Mouse (Mus musculus) myocyte (in vitro differentiated cells): ENCODE results near the gene Arhgap28. TPM values are rescaled to one million over a fixed set of nuclear protein-coding genes. Genes with fewer than 3 reads are reported as not detected.

Source experiments
- H3K27me3 ChIP-seq: one replicate; pipeline ENCODE4 v1.6.1; 2011; ENCODE audit not compliant: control insufficient read depth, insufficient read depth, insufficient read length
- H3K36me3 ChIP-seq: one replicate; pipeline ENCODE4 v1.6.1; 2011; ENCODE audit not compliant: control insufficient read depth, insufficient read depth
- H3K4me2 ChIP-seq: one replicate; pipeline ENCODE4 v1.6.1; 2011; ENCODE audit warnings: low read depth, control low read depth
- H3K4me3 ChIP-seq: one replicate; pipeline ENCODE4 v1.5.1; 2011; ENCODE audit warnings: mild to moderate bottlenecking, control low read depth, moderate library complexity
- H3K79me2 ChIP-seq: one replicate; pipeline ENCODE4 v1.6.1; 2011; ENCODE audit not compliant: control insufficient read depth, insufficient read depth
- H3ac ChIP-seq: one replicate; pipeline ENCODE4 v1.6.1; 2011; ENCODE audit not compliant: control insufficient read depth, insufficient read length
- CEBPB ChIP-seq: IDR thresholded peaks from 2 replicates; pipeline ENCODE4 v1.6.1; 2011; ENCODE audit warnings: mild to moderate bottlenecking, moderate library complexity; ENCODE audit not compliant: poor library complexity, insufficient read depth, severe bottlenecking
- E2F4 ChIP-seq: IDR thresholded peaks from one replicate; pipeline ENCODE4 v1.6.1; 2011; ENCODE audit warnings: mild to moderate bottlenecking, control low read depth, moderate library complexity; ENCODE audit not compliant: insufficient read depth
- MAX ChIP-seq: IDR thresholded peaks from one replicate; pipeline ENCODE4 v1.6.1; 2011; ENCODE audit warnings: low read depth, mild to moderate bottlenecking, control low read depth
- MYOD1 ChIP-seq, 3 experiments: IDR thresholded peaks; one replicate each; pipeline ENCODE4 v1.6.1; 2011; ENCODE audit warnings: control low read depth in 2 of 3, low read depth in 2 of 3, mild to moderate bottlenecking in 2 of 3, moderate library complexity in 1 of 3; ENCODE audit not compliant: insufficient read length in 2 of 3, control insufficient read depth in 1 of 3
- MYOG ChIP-seq, 3 experiments: IDR thresholded peaks; one replicate each; pipeline ENCODE4 v1.6.1; 2011; ENCODE audit warnings: control low read depth in 2 of 3, low read depth in 2 of 3, mild to moderate bottlenecking in 2 of 3; ENCODE audit not compliant: insufficient read length in 2 of 3, control insufficient read depth in 1 of 3, insufficient read depth in 1 of 3
- POLR2A ChIP-seq: IDR thresholded peaks from one replicate; pipeline ENCODE4 v1.6.1; 2011; ENCODE audit warnings: low read depth, mild to moderate bottlenecking, control low read depth, moderate library complexity; ENCODE audit not compliant: insufficient read length
- POLR2AphosphoS2 ChIP-seq: IDR thresholded peaks from one replicate; pipeline ENCODE4 v1.6.1; 2011; ENCODE audit warnings: low read depth, control low read depth; ENCODE audit not compliant: insufficient read length
- SRF ChIP-seq: IDR thresholded peaks from one replicate; pipeline ENCODE4 v1.6.1; 2011; ENCODE audit warnings: low read depth; ENCODE audit not compliant: control insufficient read depth, insufficient read length
- TCF12 ChIP-seq: IDR thresholded peaks from one replicate; pipeline ENCODE4 v1.6.1; 2011; ENCODE audit warnings: mild to moderate bottlenecking, control low read depth; ENCODE audit not compliant: poor library complexity, insufficient read depth, severe bottlenecking
- TCF3 ChIP-seq: IDR thresholded peaks from one replicate; pipeline ENCODE4 v1.6.1; 2011; ENCODE audit warnings: low read depth, control low read depth; ENCODE audit not compliant: insufficient read length
- USF1 ChIP-seq: IDR thresholded peaks from one replicate; pipeline ENCODE4 v1.6.1; 2011; ENCODE audit warnings: low read depth, mild to moderate bottlenecking, control low read depth, moderate library complexity
- polyA plus RNA-seq: library from polyadenylated mRNA; unstranded; fragments of >200 nt; fragmentation: generic; extraction: Trizol; gene quantifications from one replicate; pipeline ENCODE4 v1.2.1, GENCODE M21; 2012; ENCODE audit warnings: missing spikeins

Arhgap28 gene
- 19.8 TPM for polyA plus RNA-seq

GRCm38 (mm10) chr17:68003741-68004560 lies at the start of gene Arhgap28:
Gene Arhgap28 (minus strand): TSS chr17:68004120.
- peak within 1 kb of the TSS; percentile 68 for H3K4me3 ChIP-seq
- peaks cover 27% of the 10 kb centered on the region for H3K79me2 ChIP-seq
- TF ChIP-seq POLR2A: peak; percentile 88
- no peak for TF ChIP-seq USF1
- TF ChIP-seq MYOG (IDR thresholded peaks at IDR 0.05; ENCODE audit: control insufficient read depth in 1 of 3, insufficient read depth in 1 of 3, insufficient read length in 2 of 3, low read depth in 2 of 3): peak in 1 of 3 experiments; percentile 33
- TF ChIP-seq SRF: peak; percentile 68
- TF ChIP-seq TCF12: no peak
- TF ChIP-seq POLR2AphosphoS2: peak; percentile 73
- peak; percentile 40 for TF ChIP-seq TCF3
- TF ChIP-seq CEBPB: no peak
- H3ac ChIP-seq: peak within 1 kb of the TSS; percentile 35
- no peaks in the 10 kb centered on the region for H3K27me3 ChIP-seq
- H3K4me2 ChIP-seq: peak within 1 kb of the TSS; percentile 91
- H3K36me3 ChIP-seq: no peaks in the 10 kb centered on the region

GRCm38 (mm10) chr17:68046341-68046675 lies 42.4 kb upstream of the Arhgap28 start:
- Histone ChIP-seq H3K27me3 (no peaks in the 10 kb centered on the region), H3ac (no peak overlapping the region), H3K36me3 (no peaks in the 10 kb centered on the region), H3K4me3 (no peak overlapping the region), H3K4me2 (peak overlapping the region; percentile 70), H3K79me2 (no peaks in the 10 kb centered on the region)
- TF ChIP-seq TCF12 (peak; percentile 91), TCF3 (peak; percentile 92), MYOG (IDR thresholded peaks at IDR 0.05; ENCODE audit: control insufficient read depth in 1 of 3, insufficient read depth in 1 of 3, insufficient read length in 2 of 3, low read depth in 2 of 3) (peak; percentile 78 to 93 (median 93)), MYOD1 (IDR thresholded peaks at IDR 0.05; ENCODE audit: control insufficient read depth in 1 of 3, insufficient read length in 2 of 3, low read depth in 2 of 3) (peak; percentile 98 to 100 (median 100)), POLR2AphosphoS2 (no peak), MAX (no peak)

- no peak for TF ChIP-seq TCF12
- TF ChIP-seq POLR2AphosphoS2: no peak
- TF ChIP-seq MYOD1 (IDR thresholded peaks at IDR 0.05; ENCODE audit: control insufficient read depth in 1 of 3, insufficient read length in 2 of 3, low read depth in 2 of 3): no peak
- no peak for TF ChIP-seq MYOG (IDR thresholded peaks at IDR 0.05; ENCODE audit: control insufficient read depth in 1 of 3, insufficient read depth in 1 of 3, insufficient read length in 2 of 3, low read depth in 2 of 3)
- no peak for TF ChIP-seq MAX
- TF ChIP-seq CEBPB: peak; percentile 44; the same call in 1 of the 2 replicates
- no peak for TF ChIP-seq SRF
- no peaks in the 10 kb centered on the region for H3K79me2 ChIP-seq
- H3K4me3 ChIP-seq: no peak overlapping the region
- H3K4me2 ChIP-seq: peak overlapping the region; percentile 70
- no peaks in the 10 kb centered on the region for H3K36me3 ChIP-seq
- H3ac ChIP-seq: no peak overlapping the region
- H3K27me3 ChIP-seq: no peaks in the 10 kb centered on the region
Observed at GRCm38 (mm10) chr17:68045655-68046340, 41.9 kb upstream of the Arhgap28 start.

GRCm38 (mm10) chr17:68042377-68042776 lies 38.5 kb upstream of the Arhgap28 start:
- no peaks in the 10 kb centered on the region for H3K36me3 ChIP-seq
- TF ChIP-seq POLR2A (no peak), SRF (no peak), POLR2AphosphoS2 (no peak), TCF12 (no peak), MYOG (IDR thresholded peaks at IDR 0.05; ENCODE audit: control insufficient read depth in 1 of 3, insufficient read depth in 1 of 3, insufficient read length in 2 of 3, low read depth in 2 of 3) (no peak)
- no peaks in the 10 kb centered on the region for H3K79me2 ChIP-seq
- no peak overlapping the region for H3ac ChIP-seq
- no peaks in the 10 kb centered on the region for H3K27me3 ChIP-seq
- no peak overlapping the region for H3K4me3 ChIP-seq
- no peak overlapping the region for H3K4me2 ChIP-seq

- Histone ChIP-seq H3K4me2 (no peak overlapping the region), H3K4me3 (no peak overlapping the region), H3K36me3 (no peaks in the 10 kb centered on the region), H3ac (no peak overlapping the region), H3K79me2 (no peaks in the 10 kb centered on the region), H3K27me3 (no peaks in the 10 kb centered on the region)
- TF ChIP-seq TCF12 (no peak), MYOG (IDR thresholded peaks at IDR 0.05; ENCODE audit: control insufficient read depth in 1 of 3, insufficient read depth in 1 of 3, insufficient read length in 2 of 3, low read depth in 2 of 3) (no peak), POLR2A (no peak), MAX (no peak), USF1 (no peak), SRF (no peak), CEBPB (no peak), E2F4 (no peak), POLR2AphosphoS2 (no peak), MYOD1 (IDR thresholded peaks at IDR 0.05; ENCODE audit: control insufficient read depth in 1 of 3, insufficient read length in 2 of 3, low read depth in 2 of 3) (no peak)
Observed at GRCm38 (mm10) chr17:68037011-68037410, 33.1 kb upstream of the Arhgap28 start.
